Mouse (Mus musculus): ENCODE measurements around the gene Unc80. TPM values are rescaled to one million over a fixed set of nuclear protein-coding genes. Genes with fewer than 3 reads are reported as not detected.
"Not testable (repeated sequence)": the region's sequence is repeated elsewhere in the genome, so short reads cannot be mapped to it uniquely, and the experiment has no call there.

Unc80 gene
- polyA plus RNA-seq, 1 experiment = not detected

GRCm38 (mm10) chr1:66672812-66673211 lies 204.6 kb downstream of the Unc80 start:
- H3K27ac ChIP-seq (ENCODE audit: insufficient read depth, low read length) = no peak overlapping the region
- TF ChIP-seq CTCF (IDR thresholded peaks at IDR 0.05; ENCODE audit: borderline replicate concordance, insufficient read depth, low read length) (no peak), POLR2A (IDR thresholded peaks at IDR 0.05; ENCODE audit: low read depth, low read length) (no peak)
- H3K4me1 ChIP-seq (ENCODE audit: control insufficient read depth, insufficient read depth, low read length) = no peaks in the 10 kb centered on the region
- H3K4me3 ChIP-seq (ENCODE audit: insufficient read depth, low read length) = no peak overlapping the region

GRCm38 (mm10) chr1:66677928-66678327 lies 209.8 kb downstream of the Unc80 start:
- TF ChIP-seq POLR2A (IDR thresholded peaks at IDR 0.05; ENCODE audit: low read depth, low read length) (no peak), CTCF (IDR thresholded peaks at IDR 0.05; ENCODE audit: borderline replicate concordance, insufficient read depth, low read length) (no peak)
- H3K4me1 ChIP-seq (ENCODE audit: control insufficient read depth, insufficient read depth, low read length) = no peaks in the 10 kb centered on the region

GRCm38 (mm10) chr1:66678662-66679061 lies 210.5 kb downstream of the Unc80 start:
- Histone ChIP-seq H3K4me3 (ENCODE audit: insufficient read depth, low read length) (no peak overlapping the region), H3K4me1 (ENCODE audit: control insufficient read depth, insufficient read depth, low read length) (no peaks in the 10 kb centered on the region), H3K27ac (ENCODE audit: insufficient read depth, low read length) (no peak overlapping the region)
- no peak for TF ChIP-seq POLR2A (IDR thresholded peaks at IDR 0.05; ENCODE audit: low read depth, low read length)
- TF ChIP-seq CTCF (IDR thresholded peaks at IDR 0.05; ENCODE audit: borderline replicate concordance, insufficient read depth, low read length) = no peak

More at GRCm38 (mm10) chr1:66677928-66678327, 209.8 kb downstream of the Unc80 start:
- H3K27ac ChIP-seq (ENCODE audit: insufficient read depth, low read length) = no peak overlapping the region
- H3K4me3 ChIP-seq (ENCODE audit: insufficient read depth, low read length) = no peak overlapping the region

DNA sequence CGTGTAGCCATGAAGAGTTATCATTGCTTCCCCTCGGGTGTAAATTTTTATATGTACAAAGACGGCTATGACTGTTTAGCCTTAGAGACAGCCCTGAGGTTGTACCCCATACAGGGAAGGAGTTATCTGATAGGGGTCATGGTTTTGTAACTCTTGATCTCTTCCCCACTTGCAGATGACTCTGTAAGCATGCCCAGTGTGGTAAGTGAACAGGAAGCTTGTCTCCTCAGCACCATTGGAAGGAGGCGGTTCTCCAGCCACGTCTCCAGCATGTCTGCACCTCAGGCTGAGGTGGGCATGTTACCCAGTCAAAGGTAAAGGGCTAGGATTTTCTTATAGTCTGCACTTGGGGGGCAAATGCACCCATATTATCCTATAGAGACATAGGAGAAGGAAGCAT lies 214.8 kb downstream of the Unc80 start:
- no peak for TF ChIP-seq POLR2A (IDR thresholded peaks at IDR 0.05; ENCODE audit: low read depth, low read length)
- TF ChIP-seq CTCF (IDR thresholded peaks at IDR 0.05; ENCODE audit: borderline replicate concordance, insufficient read depth, low read length) = no peak
- no peak overlapping the region for H3K27ac ChIP-seq (ENCODE audit: insufficient read depth, low read length)
- H3K4me1 ChIP-seq (ENCODE audit: control insufficient read depth, insufficient read depth, low read length) = no peaks in the 10 kb centered on the region
- no peak overlapping the region for H3K4me3 ChIP-seq (ENCODE audit: insufficient read depth, low read length)

DNA sequence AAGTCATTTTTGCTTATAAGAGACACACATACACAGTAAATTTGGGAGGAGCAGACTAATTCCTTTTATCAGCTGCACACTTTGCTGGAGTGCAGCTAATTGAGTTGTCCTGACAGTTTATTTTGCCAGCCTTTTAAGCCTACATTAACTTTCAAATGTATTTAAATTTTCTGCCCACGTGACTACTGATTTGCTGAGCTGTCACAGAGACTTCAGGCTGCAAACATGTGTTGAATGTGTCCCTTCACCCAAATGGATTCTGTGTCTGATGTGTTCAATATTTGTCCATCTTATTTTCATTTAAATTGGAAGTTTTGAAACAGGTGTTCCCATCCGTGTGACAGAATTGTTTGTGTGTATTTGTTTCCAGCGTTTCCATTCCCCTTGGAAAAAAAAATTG lies 223.6 kb downstream of the Unc80 start:
- H3K4me3 ChIP-seq (ENCODE audit: insufficient read depth, low read length) = no peak overlapping the region
- H3K27ac ChIP-seq (ENCODE audit: insufficient read depth, low read length) = no peak overlapping the region
- no peak for TF ChIP-seq POLR2A (IDR thresholded peaks at IDR 0.05; ENCODE audit: low read depth, low read length)
- no peak for TF ChIP-seq CTCF (IDR thresholded peaks at IDR 0.05; ENCODE audit: borderline replicate concordance, insufficient read depth, low read length)
- H3K4me1 ChIP-seq (ENCODE audit: control insufficient read depth, insufficient read depth, low read length) = no peaks in the 10 kb centered on the region

DNA sequence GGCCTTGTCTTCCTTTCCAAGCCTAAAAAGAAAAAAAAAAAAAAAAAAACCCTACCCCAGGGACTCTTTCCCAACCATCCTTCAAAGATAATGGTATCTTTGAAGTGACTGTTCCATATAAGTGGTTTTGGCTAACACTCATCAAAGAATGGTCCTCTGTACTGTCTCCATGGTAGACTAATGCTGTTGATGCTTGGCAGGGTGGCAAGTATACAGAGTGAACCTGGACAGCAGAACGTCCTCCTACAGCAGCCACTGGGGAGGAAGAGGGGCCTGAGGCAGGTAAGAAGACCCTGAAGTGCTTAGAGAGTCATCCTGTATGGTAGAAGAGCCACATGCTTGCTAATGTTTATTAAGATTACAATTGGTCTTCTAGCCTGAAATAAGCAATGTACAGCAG lies 224.1 kb downstream of the Unc80 start:
- no peak for TF ChIP-seq POLR2A (IDR thresholded peaks at IDR 0.05; ENCODE audit: low read depth, low read length)
- no peak for TF ChIP-seq CTCF (IDR thresholded peaks at IDR 0.05; ENCODE audit: borderline replicate concordance, insufficient read depth, low read length)
- no peak overlapping the region for H3K27ac ChIP-seq (ENCODE audit: insufficient read depth, low read length)
- H3K4me1 ChIP-seq (ENCODE audit: control insufficient read depth, insufficient read depth, low read length) = no peaks in the 10 kb centered on the region
- no peak overlapping the region for H3K4me3 ChIP-seq (ENCODE audit: insufficient read depth, low read length)

- H3K4me3 ChIP-seq (ENCODE audit: insufficient read depth, low read length) = no peak overlapping the region
- no peak overlapping the region for H3K27ac ChIP-seq (ENCODE audit: insufficient read depth, low read length)
- H3K4me1 ChIP-seq (ENCODE audit: control insufficient read depth, insufficient read depth, low read length) = no peaks in the 10 kb centered on the region
- TF ChIP-seq POLR2A (IDR thresholded peaks at IDR 0.05; ENCODE audit: low read depth, low read length) (no peak), CTCF (IDR thresholded peaks at IDR 0.05; ENCODE audit: borderline replicate concordance, insufficient read depth, low read length) (no peak)
These were observed 224.7 kb downstream of the Unc80 start for GRCm38 (mm10) chr1:66692780-66693392.

DNA sequence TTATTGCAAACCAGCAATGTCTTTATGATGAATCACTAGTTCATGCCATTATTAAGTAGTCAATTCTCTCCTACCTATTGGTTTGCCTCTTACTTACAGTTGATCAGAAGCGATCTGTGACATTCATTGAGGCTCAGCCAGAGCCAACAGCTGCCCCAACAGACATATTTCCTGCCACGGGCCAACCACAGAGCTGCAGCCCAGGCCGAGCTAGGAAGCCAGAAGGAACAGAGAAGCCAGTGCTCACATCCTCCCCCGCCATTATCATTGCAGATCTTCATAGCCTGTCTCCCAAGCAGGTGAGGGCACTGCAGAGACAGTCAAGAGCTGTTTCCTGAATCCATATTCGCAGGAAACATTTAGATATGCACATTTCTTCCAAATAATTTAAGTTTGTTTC lies 226.1 kb downstream of the Unc80 start:
- H3K4me3 ChIP-seq (ENCODE audit: insufficient read depth, low read length) = no peak overlapping the region
- H3K27ac ChIP-seq (ENCODE audit: insufficient read depth, low read length) = no peak overlapping the region
- TF ChIP-seq CTCF (IDR thresholded peaks at IDR 0.05; ENCODE audit: borderline replicate concordance, insufficient read depth, low read length) = no peak
- TF ChIP-seq POLR2A (IDR thresholded peaks at IDR 0.05; ENCODE audit: low read depth, low read length) = no peak
- no peaks in the 10 kb centered on the region for H3K4me1 ChIP-seq (ENCODE audit: control insufficient read depth, insufficient read depth, low read length)

- no peaks in the 10 kb centered on the region for H3K4me1 ChIP-seq (ENCODE audit: control insufficient read depth, insufficient read depth, low read length)
- no peak overlapping the region for H3K27ac ChIP-seq (ENCODE audit: insufficient read depth, low read length)
- H3K4me3 ChIP-seq (ENCODE audit: insufficient read depth, low read length) = no peak overlapping the region
- TF ChIP-seq CTCF (IDR thresholded peaks at IDR 0.05; ENCODE audit: borderline replicate concordance, insufficient read depth, low read length) = no peak
- TF ChIP-seq POLR2A (IDR thresholded peaks at IDR 0.05; ENCODE audit: low read depth, low read length) = no peak
These were observed 227.1 kb downstream of the Unc80 start for GRCm38 (mm10) chr1:66695296-66695695.

- not testable (repeated sequence) for H3K4me3 ChIP-seq (ENCODE audit: insufficient read depth, low read length); H3K4me1 ChIP-seq (ENCODE audit: control insufficient read depth, insufficient read depth, low read length)
These were observed 231.5 kb downstream of the Unc80 start for GRCm38 (mm10) chr1:66699630-66700029.

More at GRCm38 (mm10) chr1:66699630-66700029, 231.5 kb downstream of the Unc80 start:
- not testable (repeated sequence) for H3K27ac ChIP-seq (ENCODE audit: insufficient read depth, low read length)
